Mouse (Mus musculus): ENCODE results near the gene Wdr91. TPM values are rescaled to one million over a fixed set of nuclear protein-coding genes. Genes with fewer than 3 reads are reported as not detected.

Wdr91 gene
- polyA plus RNA-seq, 2 experiments = 9.5 to 21.5 TPM

GRCm38 (mm10) chr6:34877509-34878321 is 33.0 kb downstream of the Wdr91 start, which contains the start of gene Cyren:
Cyren (minus strand) TSS chr6:34878060.
- DNase-seq (ENCODE audit: low read depth in 3 of 3, low spot score in 3 of 3) = peak; percentile 75 to 81 (median 80)
- Histone ChIP-seq H3K9ac (replicated peaks) (peak within 1 kb of the TSS; percentile 81), H3K27ac (peak within 1 kb of the TSS; percentile 90), H3K27me3 (ENCODE audit: control insufficient read depth, insufficient read depth, low read length) (no peaks in the 10 kb centered on the region), H3K4me2 (ENCODE audit: low read depth) (peak within 1 kb of the TSS; percentile 84), H3K4me1 (replicated peaks; ENCODE audit: control insufficient read depth in 2 of 2, insufficient read depth in 2 of 2, low read length in 1 of 2) (peaks cover 41 to 42% of the 10 kb centered on the region in 2 experiments), H3K36me3 (replicated peaks; ENCODE audit: control insufficient read depth, insufficient read depth, low read depth) (peaks cover 24% of the 10 kb centered on the region), H3K9me3 (ENCODE audit: control insufficient read depth, low read length) (no peaks in the 10 kb centered on the region), H3K4me3 (ENCODE audit: insufficient read depth in 1 of 2, low read depth in 2 of 2, low read length in 2 of 2) (peak within 1 kb of the TSS; percentile 86 to 87)
- TF ChIP-seq EP300 (IDR thresholded peaks at IDR 0.05; ENCODE audit: low read depth) (no peak), CTCF (IDR thresholded peaks at IDR 0.05; ENCODE audit: low read depth) (peak; percentile 70)
- under 1% methylated on average over 56 of the region's 56 CpGs for WGBS (ENCODE audit: insufficient replicate concordance)
- ATAC-seq (ENCODE audit: insufficient read depth) = peak; percentile 81

- Histone ChIP-seq H3K27ac (peak overlapping the region; percentile 90), H3K4me3 (ENCODE audit: insufficient read depth in 1 of 2, low read depth in 2 of 2, low read length in 2 of 2) (peak overlapping the region; percentile 86 to 87), H3K4me1 (replicated peaks; ENCODE audit: control insufficient read depth in 2 of 2, insufficient read depth in 2 of 2, low read length in 1 of 2) (peaks cover 42 to 43% of the 10 kb centered on the region in 2 experiments), H3K9me3 (ENCODE audit: control insufficient read depth, low read length) (no peaks in the 10 kb centered on the region), H3K27me3 (ENCODE audit: control insufficient read depth, insufficient read depth, low read length) (no peaks in the 10 kb centered on the region), H3K4me2 (ENCODE audit: low read depth) (peak overlapping the region; percentile 84), H3K36me3 (replicated peaks; ENCODE audit: control insufficient read depth, insufficient read depth, low read depth) (peaks cover 17% of the 10 kb centered on the region), H3K9ac (replicated peaks) (peak overlapping the region; percentile 81)
- ATAC-seq (ENCODE audit: insufficient read depth) (peak; percentile 56), DNase-seq (ENCODE audit: low read depth in 3 of 3, low spot score in 3 of 3) (no peak)
- no peak for TF ChIP-seq EP300 (IDR thresholded peaks at IDR 0.05; ENCODE audit: low read depth)
- no peak for TF ChIP-seq CTCF (IDR thresholded peaks at IDR 0.05; ENCODE audit: low read depth)
- 5% methylated on average over 2 of the region's 2 CpGs for WGBS (ENCODE audit: insufficient replicate concordance)
Observed at GRCm38 (mm10) chr6:34876835-34877156, 33.9 kb downstream of the Wdr91 start.

- TF ChIP-seq EP300 (IDR thresholded peaks at IDR 0.05; ENCODE audit: low read depth) = no peak
- peak; percentile 67 for TF ChIP-seq CTCF (IDR thresholded peaks at IDR 0.05; ENCODE audit: low read depth)
- DNase-seq (ENCODE audit: low read depth in 3 of 3, low spot score in 3 of 3) = peak; percentile 65 to 71 (median 67)
- Histone ChIP-seq H3K27me3 (ENCODE audit: control insufficient read depth, insufficient read depth, low read length) (no peaks in the 10 kb centered on the region), H3K4me1 (replicated peaks; ENCODE audit: control insufficient read depth in 2 of 2, insufficient read depth in 2 of 2, low read length in 1 of 2) (peaks cover 42 to 43% of the 10 kb centered on the region in 2 experiments), H3K27ac (peak overlapping the region; percentile 90), H3K36me3 (replicated peaks; ENCODE audit: control insufficient read depth, insufficient read depth, low read depth) (peaks cover 14% of the 10 kb centered on the region), H3K4me2 (ENCODE audit: low read depth) (peak overlapping the region; percentile 84), H3K9ac (replicated peaks) (peak overlapping the region; percentile 81), H3K9me3 (ENCODE audit: control insufficient read depth, low read length) (no peaks in the 10 kb centered on the region), H3K4me3 (ENCODE audit: insufficient read depth in 1 of 2, low read depth in 2 of 2, low read length in 2 of 2) (peak overlapping the region; percentile 86 to 87)
- WGBS (ENCODE audit: insufficient replicate concordance) = 11% methylated on average over 12 of the region's 12 CpGs
- peak; percentile 47 for ATAC-seq (ENCODE audit: insufficient read depth)
Observed at GRCm38 (mm10) chr6:34875966-34876834, 34.5 kb downstream of the Wdr91 start.

GRCm38 (mm10) chr6:34875268-34875761 is 35.4 kb downstream of the Wdr91 start:
- 15% methylated on average over 15 of the region's 15 CpGs for WGBS (ENCODE audit: insufficient replicate concordance)
- TF ChIP-seq CTCF (IDR thresholded peaks at IDR 0.05; ENCODE audit: low read depth) = no peak
- no peak for TF ChIP-seq EP300 (IDR thresholded peaks at IDR 0.05; ENCODE audit: low read depth)
- Histone ChIP-seq H3K4me3 (ENCODE audit: insufficient read depth in 1 of 2, low read depth in 2 of 2, low read length in 2 of 2) (peak overlapping the region; percentile 20 to 86), H3K9ac (replicated peaks) (peak overlapping the region; percentile 81), H3K4me1 (replicated peaks; ENCODE audit: control insufficient read depth in 2 of 2, insufficient read depth in 2 of 2, low read length in 1 of 2) (peaks cover 44 to 45% of the 10 kb centered on the region in 2 experiments), H3K36me3 (replicated peaks; ENCODE audit: control insufficient read depth, insufficient read depth, low read depth) (peaks cover 7% of the 10 kb centered on the region), H3K9me3 (ENCODE audit: control insufficient read depth, low read length) (no peaks in the 10 kb centered on the region), H3K4me2 (ENCODE audit: low read depth) (peak overlapping the region; percentile 84), H3K27ac (peak overlapping the region; percentile 90), H3K27me3 (ENCODE audit: control insufficient read depth, insufficient read depth, low read length) (no peaks in the 10 kb centered on the region)
- DNase-seq (ENCODE audit: low read depth in 3 of 3, low spot score in 3 of 3) (no peak), ATAC-seq (ENCODE audit: insufficient read depth) (no peak)

Data from liver, embryonic 14.5 days (tissue).